Mouse (Mus musculus) heart, postnatal 0 days (tissue): Measurements from ENCODE around the gene Krt15.

Source experiments
- CTCF ChIP-seq: IDR thresholded peaks from 2 replicates; pipeline ENCODE4 v1.5.1; 2016; ENCODE audit warnings: antibody characterized with exemption, control low read depth, low read depth
- EP300 ChIP-seq: IDR thresholded peaks from 2 replicates; pipeline ENCODE4 v1.6.1; 2016; ENCODE audit warnings: antibody characterized with exemption, low read depth

DNA sequence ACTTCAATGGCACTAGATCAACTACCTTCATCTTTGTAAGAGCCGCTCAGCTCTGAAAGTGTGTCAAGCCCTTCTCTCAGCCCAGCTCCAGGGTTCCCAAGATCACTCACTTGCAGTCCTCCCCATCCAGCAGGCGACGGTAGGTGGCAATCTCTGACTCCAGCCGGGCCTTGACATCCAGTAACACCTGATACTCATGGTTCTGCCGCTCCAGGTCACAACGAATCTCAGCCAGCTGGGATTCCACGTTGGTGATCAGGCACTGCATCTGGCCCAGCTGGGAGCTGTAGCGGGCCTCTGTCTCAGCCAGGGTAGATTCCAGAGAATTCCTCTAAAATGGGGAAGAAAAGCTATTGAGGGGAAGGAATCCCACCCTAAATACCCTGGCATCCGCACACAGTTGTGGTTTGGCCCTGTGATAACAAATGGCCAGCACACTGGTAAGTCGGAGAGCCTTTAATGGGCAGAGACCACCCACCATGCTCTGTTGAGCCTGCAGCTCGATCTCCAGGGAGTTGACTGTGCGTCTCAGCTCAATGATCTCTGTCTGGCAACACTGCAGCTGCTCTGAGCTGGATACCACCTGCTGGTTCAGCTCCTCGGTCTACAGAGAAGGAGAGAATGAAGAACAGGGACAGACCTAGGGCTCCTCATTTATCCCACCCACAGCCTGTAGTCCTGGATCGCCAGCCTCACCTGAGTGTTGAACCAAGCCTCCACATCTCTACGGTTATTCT lies 32.9 kb downstream of the Krt15 start:
- TF ChIP-seq CTCF: no peak
- no peak for TF ChIP-seq EP300
